ENCODE assay signal across 9 mouse cellular contexts in the genomic region with DNA sequence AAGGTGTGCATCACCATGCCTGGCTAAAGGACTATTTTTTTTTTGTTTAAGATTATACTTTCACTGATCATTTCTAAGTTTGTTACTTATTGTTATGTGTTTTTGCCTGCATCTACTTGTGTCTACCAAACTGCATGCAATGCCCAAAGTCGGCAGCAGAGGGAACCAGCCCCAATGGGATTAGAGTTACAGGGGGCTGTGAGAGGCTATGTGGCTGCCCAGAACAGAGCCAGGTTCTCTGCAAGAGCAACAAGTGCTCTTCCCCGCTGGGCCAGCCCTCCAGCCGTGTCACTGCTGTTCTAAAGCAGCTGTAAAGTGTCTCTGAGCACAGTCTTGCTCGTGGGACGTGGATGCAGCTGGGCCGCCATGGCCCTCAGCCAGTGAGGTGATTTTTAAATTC. TPM values are rescaled to one million over a fixed set of nuclear protein-coding genes. Genes with fewer than 3 reads are reported as not detected.
DNase-seq lines count a peak whose midpoint lies in the region; ATAC-seq and TF ChIP-seq lines count a peak whose summit lies in the region.
"Had no signal": no experiment of that assay in that cellular context is flagged by ENCODE, and none has a peak within 500 bp of the region (broad histone marks: within the 10 kb centered on the region; RNA-seq: fewer than 3 reads in every experiment).

No protein-coding gene starts in this region.

- WGBS in liver, embryonic 12.5 days (ENCODE audit: insufficient replicate concordance) = 32% methylated on average over 6 of the region's 6 CpGs
- 41% methylated on average over 6 of the region's 6 CpGs for WGBS in bone marrow, adult 2 months
- WGBS in limb, embryonic 14.5 days = 37% methylated on average over 6 of the region's 6 CpGs

- 0 out of 2 replicates have a peak, but pooled peaks cover 4% of the 10 kb centered on the region for H3K27me3 ChIP-seq in liver, embryonic 12.5 days (replicated peaks)
- H3K27me3 ChIP-seq in limb, embryonic 14.5 days (ENCODE audit: control insufficient read depth, insufficient read depth, low read length) = no peaks in the 10 kb centered on the region

- peaks cover 7% of the 10 kb centered on the region for H3K4me1 ChIP-seq in liver, embryonic 12.5 days
- peaks cover 6 to 30% of the 10 kb centered on the region in 2 experiments for H3K4me1 ChIP-seq in ES-E14 (ENCODE audit: control insufficient read depth in 2 of 2, insufficient read depth in 2 of 2, low read length in 2 of 2, poor library complexity in 1 of 2)
- no peaks in the 10 kb centered on the region for H3K4me1 ChIP-seq in bone marrow, adult 2 months (ENCODE audit: control insufficient read depth, insufficient read depth, low read length)
- peaks cover 21% of the 10 kb centered on the region for H3K4me1 ChIP-seq in limb, embryonic 14.5 days (ENCODE audit: control insufficient read depth, insufficient read depth, low read length)

- H3K4me2 ChIP-seq in liver, embryonic 12.5 days = no peak overlapping the region
- no peak overlapping the region for H3K4me2 ChIP-seq in limb, embryonic 14.5 days (replicated peaks; ENCODE audit: low read depth, low read length, severe bottlenecking)

- no peak overlapping the region for H3K9ac ChIP-seq in liver, embryonic 12.5 days
- no peak overlapping the region for H3K9ac ChIP-seq in ES-E14 (ENCODE audit: insufficient read depth, low read depth, low read length, poor library complexity, severe bottlenecking)
- H3K9ac ChIP-seq in limb, embryonic 14.5 days (ENCODE audit: low read depth, low read length, severe bottlenecking) = no peak overlapping the region

- intact Hi-C loops in gastrocnemius, adult 2 months (cut with DNase I) = no loop called here

- peak; percentile 60 for TF ChIP-seq CTCF in bone marrow, adult 2 months (IDR thresholded peaks at IDR 0.05; ENCODE audit: control insufficient read depth, insufficient read depth, low read length)
- TF ChIP-seq CTCF in gastrocnemius, adult 2 months (IDR thresholded peaks at IDR 0.05) = peak; percentile 77

- no peak overlapping the region for H3K4me3 ChIP-seq in liver, embryonic 12.5 days
- H3K4me3 ChIP-seq in ES-E14 (ENCODE audit: insufficient read depth in 1 of 2, low read depth in 1 of 2, low read length in 2 of 2, poor library complexity in 1 of 2, severe bottlenecking in 1 of 2) = peak overlapping the region; percentile 41 to 42; a peak in 3 of 4 replicates
- H3K4me3 ChIP-seq in bone marrow, adult 2 months (replicated peaks; ENCODE audit: control insufficient read depth, low read depth, low read length) = no peak overlapping the region
- H3K4me3 ChIP-seq in gastrocnemius, adult 2 months = no peak overlapping the region
- no peak overlapping the region for H3K4me3 ChIP-seq in limb, embryonic 14.5 days (replicated peaks; ENCODE audit: low read length)

- no peak for TF ChIP-seq POLR2A in bone marrow, adult 2 months (IDR thresholded peaks at IDR 0.05; ENCODE audit: borderline replicate concordance, control insufficient read depth, low read depth, low read length)
- TF ChIP-seq POLR2A in limb, embryonic 14.5 days (IDR thresholded peaks at IDR 0.05; ENCODE audit: borderline replicate concordance, extremely low read depth, insufficient read depth, insufficient read length) = no peak

- H3K9me3 ChIP-seq in liver, embryonic 12.5 days (replicated peaks) = no peaks in the 10 kb centered on the region
- H3K9me3 ChIP-seq in ES-E14 (ENCODE audit: control insufficient read depth, insufficient read depth, low read depth, low read length) = no peaks in the 10 kb centered on the region
- H3K9me3 ChIP-seq in limb, embryonic 14.5 days (ENCODE audit: control insufficient read depth, low read length) = no peaks in the 10 kb centered on the region

- in situ Hi-C loops in ES-E14 (cut with MboI; ENCODE audit: low sequenced_read_pairs in 2 of 2, unreplicated experiment in 2 of 2) = loop anchor here in 1 of 2 experiments (10.0 kb wide), 1 partner anchor 165 kb away; no protein-coding TSS in a partner anchor

- no peak overlapping the region for H3K27ac ChIP-seq in liver, embryonic 12.5 days
- no peak overlapping the region for H3K27ac ChIP-seq in ES-E14 (ENCODE audit: insufficient read depth, low read depth, low read length, poor library complexity, severe bottlenecking)
- no peak overlapping the region for H3K27ac ChIP-seq in bone marrow, adult 2 months (ENCODE audit: control insufficient read depth, insufficient read depth, low read depth, low read length, poor library complexity)
- no peak overlapping the region for H3K27ac ChIP-seq in gastrocnemius, adult 2 months
- no peak overlapping the region for H3K27ac ChIP-seq in limb, embryonic 14.5 days (replicated peaks; ENCODE audit: low read depth, low read length)
- H3K27ac ChIP-seq: macrophage had no signal

- H3K36me3 ChIP-seq in liver, embryonic 12.5 days = no peaks in the 10 kb centered on the region
- no peaks in the 10 kb centered on the region for H3K36me3 ChIP-seq in ES-E14 (ENCODE audit: control insufficient read depth, insufficient read depth, low read length, poor library complexity, severe bottlenecking)
- no peaks in the 10 kb centered on the region for H3K36me3 ChIP-seq in limb, embryonic 14.5 days (ENCODE audit: control insufficient read depth, insufficient read depth, low read length)

- DNase-seq in liver = peak; percentile 58
- DNase-seq in ES-E14 (ENCODE audit: low read depth, low spot score) = peak; percentile 69
- peak; percentile 59 for DNase-seq in gastrocnemius, adult 2 months
- peak; percentile 38 for DNase-seq in limb, embryonic 14.5 days (ENCODE audit: low spot score)
- peak; percentile 79 for DNase-seq in retina, postnatal 1 day

- no peak for ATAC-seq in liver, embryonic 12.5 days
- ATAC-seq in limb, embryonic 14.5 days (ENCODE audit: low FRiP score, low read depth) = no peak
- no peak for ATAC-seq in monocyte, adult 5-6 weeks (replicated peaks; ENCODE audit: insufficient number of reproducible peaks, low FRiP score, low TSS enrichment, poor library complexity, severe bottlenecking)

TF ChIP-seq in ES-E14, 5 proteins besides CTCF, POLR2A, EP300 and RAD21:
- TF ChIP-seq ZC3H11A (IDR thresholded peaks at IDR 0.05; ENCODE audit: borderline replicate concordance, low read depth, low read length) (peak; percentile 64; the same call in 1 of the 2 replicates), CHD2 (IDR thresholded peaks at IDR 0.05; ENCODE audit: low read depth, low read length) (no peak), ZNF384 (IDR thresholded peaks at IDR 0.05; ENCODE audit: low read depth, low read length) (no peak), MAFK (IDR thresholded peaks at IDR 0.05; ENCODE audit: insufficient read depth, low read depth, low read length) (no peak), HCFC1 (IDR thresholded peaks at IDR 0.05; ENCODE audit: borderline replicate concordance, insufficient read depth, low read length) (no peak)

RNA-seq across cellular contexts. Expression of gene Casc1, which starts 31.1 kb away (rescaled TPM):
- polyA plus RNA-seq in liver, embryonic 12.5 days (2016; fragmentation: Nextera tagmentation; extraction: Ambion mirVana) = 0.13 TPM in 2 replicates
- 0.80 and 0.85 TPM in 2 replicates for total RNA-seq in ES-E14 (2012; rRNA removed)
- 1.3 and 2.3 TPM in 2 replicates for polyA plus RNA-seq in bone marrow, adult 2 months (2011; ENCODE audit: insufficient read depth, insufficient read length, low replicate concordance, missing spikeins)
- total RNA-seq in gastrocnemius, adult 2 months (2021) = under 1 TPM; 0.18 to 0.36 TPM
- polyA plus RNA-seq in limb, embryonic 14.5 days (2012; rRNA removed) = 0.93 and 1.00 TPM in 2 replicates
- polyA plus RNA-seq in limb, embryonic 14.5 days (2014; fragmentation: Nextera tagmentation; extraction: Ambion mirVana) = 0.29 and 0.41 TPM in 2 replicates
- 1.7 to 3.1 TPM (median 2.9 TPM) in 3 replicates for total RNA-seq in monocyte, adult 5-6 weeks (2017)

RNA-seq across cellular contexts. Expression of gene Etfrf1, which starts 31.3 kb away (rescaled TPM):
- 16.6 and 16.7 TPM in 2 replicates for polyA plus RNA-seq in liver, embryonic 12.5 days (2016; fragmentation: Nextera tagmentation; extraction: Ambion mirVana)
- total RNA-seq in ES-E14 (2012; rRNA removed) = 11.4 and 12.9 TPM in 2 replicates
- 4.6 and 17.9 TPM in 2 replicates for polyA plus RNA-seq in bone marrow, adult 2 months (2011; ENCODE audit: insufficient read depth, insufficient read length, low replicate concordance, missing spikeins)
- 10 to 100 TPM; 51.1 to 66.7 TPM for total RNA-seq in gastrocnemius, adult 2 months (2021)
- polyA plus RNA-seq in limb, embryonic 14.5 days (2012; rRNA removed) = 16.6 and 20.1 TPM in 2 replicates
- 29.5 and 29.8 TPM in 2 replicates for polyA plus RNA-seq in limb, embryonic 14.5 days (2014; fragmentation: Nextera tagmentation; extraction: Ambion mirVana)
- 18.3 to 22.7 TPM (median 19.3 TPM) in 3 replicates for total RNA-seq in monocyte, adult 5-6 weeks (2017)

Comparison
In these comparisons a context has a peak if more than half of its experiments do, and no peak if none do; other contexts are left out.
1. H3K4me3 ChIP-seq: peak in ES-E14 (2 of 2); none in liver, embryonic 12.5 days (single experiment), bone marrow, adult 2 months (single experiment), gastrocnemius, adult 2 months (single experiment) and limb, embryonic 14.5 days (single experiment).
2. Peak in every context shown above with its lines, with median percentiles within 50 percentile points of each other: DNase-seq.